Mouse (Mus musculus) kidney, adult 2 months (tissue): ENCODE results near the gene Cdiptos. TPM values are rescaled to one million over a fixed set of nuclear protein-coding genes. Genes with fewer than 3 reads are reported as not detected.

Experiments
- DNase-seq: peaks from one replicate; pipeline ENCODE4 v3.0.0; 2021
- H3K27ac ChIP-seq: fragments of 200-500 bp; 2 replicates; pipeline ENCODE4 v1.5.1; 2012; ENCODE audit warnings: low read depth, low read length, control low read depth, inconsistent platforms; ENCODE audit not compliant: insufficient read depth
- H3K27me3 ChIP-seq: fragments of 200-500 bp; replicated peaks from 2 replicates; pipeline ENCODE4 v1.6.1; 2012; ENCODE audit warnings: mild to moderate bottlenecking, moderate library complexity, low read length, inconsistent platforms; ENCODE audit not compliant: control insufficient read depth, insufficient read depth
- H3K36me3 ChIP-seq: fragments of 200-500 bp; 2 replicates; pipeline ENCODE4 v1.6.1; 2012; ENCODE audit warnings: mild to moderate bottlenecking, moderate library complexity, low read length, inconsistent platforms; ENCODE audit not compliant: control insufficient read depth, insufficient read depth
- H3K4me1 ChIP-seq: fragments of 200-500 bp; 2 replicates; pipeline ENCODE4 v1.6.1; 2011; ENCODE audit warnings: low read length; ENCODE audit not compliant: control insufficient read depth, insufficient read depth
- H3K4me3 ChIP-seq: fragments of 200-500 bp; 2 replicates; pipeline ENCODE4 v1.5.1; 2011; ENCODE audit warnings: mild to moderate bottlenecking, low read depth, low read length, control low read depth; ENCODE audit not compliant: insufficient read depth
- CTCF ChIP-seq: fragments of 200-500 bp; conservative IDR thresholded peaks from 2 replicates; pipeline ENCODE4 v1.5.1; 2011; ENCODE audit warnings: low read depth, mild to moderate bottlenecking, control low read depth, low read length, moderate library complexity, mixed read lengths; ENCODE audit not compliant: insufficient read depth, insufficient read length
- POLR2A ChIP-seq: fragments of 200-500 bp; IDR thresholded peaks from one replicate; pipeline ENCODE4 v1.6.1; 2011; ENCODE audit warnings: low read depth, low read length, control low read depth
- WGBS: fragments of 180-500 bp; shearing (Covaris S2); methylation state at CpG from one replicate; pipeline ENCODE4 v1.1.7; 2018; 5-methylcytosine and 5-hydroxymethylcytosine counted together
- polyA plus RNA-seq: library from polyadenylated mRNA; depleted of rRNA; stranded (reverse); fragments of >200 nt; gene quantifications from 2 replicates; pipeline ENCODE4 v1.2.3, GENCODE M21; 2012

The Cdiptos gene
- polyA plus RNA-seq, 1 experiment: 0.74 TPM

DNA sequence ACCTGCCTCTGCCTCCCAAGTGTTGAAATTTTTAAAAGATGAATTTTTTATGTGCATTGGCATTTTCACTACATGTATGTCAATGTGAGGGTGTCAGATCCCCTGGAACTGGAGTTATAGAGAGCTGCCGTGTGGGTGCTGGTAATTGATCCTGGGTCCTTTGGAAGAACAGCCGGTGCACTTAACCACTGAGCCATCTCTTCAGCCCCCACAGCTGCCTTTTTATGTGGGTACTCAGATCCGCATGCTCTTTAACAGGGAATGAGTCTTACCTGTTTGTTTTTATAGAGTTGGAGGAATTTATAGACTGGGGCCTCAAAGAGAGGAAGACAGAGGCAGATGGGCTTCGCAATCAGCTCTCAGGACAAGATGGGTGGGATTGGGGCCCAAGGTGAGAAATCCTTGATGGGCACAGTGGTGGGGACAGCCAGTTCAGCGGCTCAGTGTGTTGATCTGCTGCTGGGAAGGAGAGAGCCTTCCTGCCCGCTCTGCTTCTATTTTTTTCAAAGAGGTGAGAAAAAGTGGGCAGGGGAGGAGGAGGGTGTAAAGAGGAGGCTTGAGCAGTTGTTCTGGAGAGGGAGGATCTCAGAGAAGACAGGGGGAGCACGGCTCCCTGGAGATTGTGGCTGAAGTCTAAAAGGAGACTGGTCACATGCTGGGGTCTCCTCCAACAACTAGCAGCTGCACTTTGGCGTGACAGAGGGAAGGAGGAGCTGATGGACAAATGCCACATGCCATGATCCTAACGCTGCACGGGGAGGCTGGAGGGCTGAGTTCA lies 9.0 kb upstream of the Cdiptos start:
- no peaks in the 10 kb centered on the region; the same call in 1 of the 2 replicates for H3K4me1 ChIP-seq
- no peak for TF ChIP-seq CTCF
- no peak for TF ChIP-seq POLR2A
- WGBS: 56% methylated on average over 10 of the region's 10 CpGs
- H3K36me3 ChIP-seq: no peaks in the 10 kb centered on the region; the same call in none of the 2 replicates
- no peak overlapping the region for H3K27ac ChIP-seq
- no peak for DNase-seq
- no peak overlapping the region for H3K4me3 ChIP-seq
- H3K27me3 ChIP-seq: no peaks in the 10 kb centered on the region

DNA sequence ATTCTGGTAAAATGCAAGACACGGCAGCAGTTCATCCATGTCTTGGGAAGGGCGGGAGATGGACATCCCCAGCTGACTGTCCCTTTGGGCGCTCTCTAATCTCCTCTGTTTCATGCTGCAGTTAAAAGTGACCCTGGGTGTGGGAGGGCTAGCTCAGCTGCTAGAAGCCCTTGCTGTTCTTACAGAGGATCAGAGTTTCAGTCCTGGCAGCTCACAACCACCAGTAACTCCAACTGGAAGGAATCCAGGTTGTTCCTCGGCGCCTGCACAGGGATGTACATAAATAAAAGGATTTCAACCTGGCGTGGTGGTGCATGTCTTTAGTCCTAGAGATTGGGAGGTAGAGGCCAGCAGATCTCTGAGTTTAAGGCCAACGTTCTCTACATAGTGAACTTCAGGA lies 7.2 kb upstream of the Cdiptos start:
- TF ChIP-seq CTCF (no peak), POLR2A (no peak)
- 75% methylated on average over 7 of the region's 7 CpGs for WGBS
- Histone ChIP-seq H3K36me3 (no peaks in the 10 kb centered on the region; the same call in none of the 2 replicates), H3K27ac (no peak overlapping the region), H3K4me3 (no peak overlapping the region), H3K27me3 (no peaks in the 10 kb centered on the region), H3K4me1 (no peaks in the 10 kb centered on the region; the same call in 1 of the 2 replicates)
- no peak for DNase-seq

DNA sequence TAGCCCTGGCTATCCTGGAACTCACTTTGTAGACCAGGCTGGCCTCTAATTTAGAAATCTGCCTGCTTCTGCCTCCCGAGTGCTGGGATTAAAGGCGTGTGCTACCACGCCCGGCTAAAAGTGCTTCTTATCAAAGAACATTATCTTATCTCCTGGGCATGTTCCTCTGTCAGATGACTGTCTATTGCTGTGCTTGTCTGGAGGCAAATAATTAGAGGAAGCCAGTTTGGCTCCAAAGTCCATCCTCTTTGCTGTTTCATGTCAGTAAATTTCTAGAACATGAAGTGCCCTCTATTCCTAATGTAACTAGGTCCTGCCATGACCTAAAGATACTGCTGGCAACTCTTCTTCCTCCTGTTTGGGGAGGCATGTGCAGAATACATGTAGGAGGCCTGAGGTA lies 6.2 kb upstream of the Cdiptos start:
- DNase-seq: no peak
- no peaks in the 10 kb centered on the region for H3K27me3 ChIP-seq
- H3K4me3 ChIP-seq: no peak overlapping the region
- no peak for TF ChIP-seq POLR2A
- TF ChIP-seq CTCF: no peak
- 82% methylated on average over 4 of the region's 4 CpGs for WGBS
- no peaks in the 10 kb centered on the region; the same call in none of the 2 replicates for H3K36me3 ChIP-seq
- peaks cover 3% of the 10 kb centered on the region for H3K4me1 ChIP-seq
- no peak overlapping the region for H3K27ac ChIP-seq

DNA sequence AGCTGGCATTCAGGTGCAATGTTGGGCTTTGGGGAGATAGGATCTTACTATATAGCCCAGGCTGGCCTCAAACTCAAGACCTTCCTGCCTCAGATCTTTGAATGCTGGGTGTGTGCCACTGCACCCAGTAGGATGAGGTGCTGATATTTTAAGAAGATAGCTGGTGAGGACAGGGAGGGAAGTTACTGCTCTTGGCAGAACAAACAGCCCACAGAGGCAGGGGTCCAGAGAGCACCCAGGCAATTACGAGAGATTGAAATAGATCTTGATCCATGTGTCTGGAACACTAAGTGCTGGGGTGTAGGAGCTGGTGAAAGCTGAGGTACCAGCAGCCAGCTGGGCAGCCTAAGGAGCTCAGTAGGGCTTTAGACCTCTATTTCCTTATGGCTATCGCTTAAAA lies 5.7 kb upstream of the Cdiptos start:
- no peak for TF ChIP-seq CTCF
- no peak for TF ChIP-seq POLR2A
- Histone ChIP-seq H3K36me3 (no peaks in the 10 kb centered on the region; the same call in none of the 2 replicates), H3K27ac (no peak overlapping the region), H3K4me1 (peaks cover 4% of the 10 kb centered on the region), H3K27me3 (no peaks in the 10 kb centered on the region), H3K4me3 (no peak overlapping the region)
- no peak for DNase-seq
- WGBS: 83% methylated on average over 2 of the region's 2 CpGs

DNA sequence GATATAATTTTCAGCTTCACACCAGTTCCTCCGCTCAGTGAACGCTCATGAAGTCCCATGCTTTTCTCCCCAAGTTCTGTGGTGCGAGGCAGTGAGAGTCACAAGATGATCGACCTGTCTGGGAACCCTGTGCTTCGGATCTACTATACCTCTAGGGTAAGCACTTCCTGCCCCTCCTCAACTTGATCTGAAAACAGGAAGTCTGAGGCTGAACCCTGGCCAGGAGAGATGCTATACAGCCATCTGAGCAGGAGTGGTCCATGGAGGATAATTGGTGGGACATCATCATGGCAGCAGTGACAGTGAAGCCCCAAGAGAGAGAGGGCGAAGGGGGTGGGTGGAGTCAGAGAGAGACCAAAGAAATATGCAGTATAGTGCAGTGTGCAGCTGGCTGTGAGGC lies 2.9 kb upstream of the Cdiptos start:
- H3K36me3 ChIP-seq: no peaks in the 10 kb centered on the region; the same call in none of the 2 replicates
- H3K27ac ChIP-seq: no peak overlapping the region
- WGBS: 85% methylated on average over 6 of the region's 6 CpGs
- no peak for TF ChIP-seq POLR2A
- TF ChIP-seq CTCF: no peak
- no peaks in the 10 kb centered on the region for H3K27me3 ChIP-seq
- no peak overlapping the region for H3K4me3 ChIP-seq
- peaks cover 4% of the 10 kb centered on the region for H3K4me1 ChIP-seq
- DNase-seq: no peak

DNA sequence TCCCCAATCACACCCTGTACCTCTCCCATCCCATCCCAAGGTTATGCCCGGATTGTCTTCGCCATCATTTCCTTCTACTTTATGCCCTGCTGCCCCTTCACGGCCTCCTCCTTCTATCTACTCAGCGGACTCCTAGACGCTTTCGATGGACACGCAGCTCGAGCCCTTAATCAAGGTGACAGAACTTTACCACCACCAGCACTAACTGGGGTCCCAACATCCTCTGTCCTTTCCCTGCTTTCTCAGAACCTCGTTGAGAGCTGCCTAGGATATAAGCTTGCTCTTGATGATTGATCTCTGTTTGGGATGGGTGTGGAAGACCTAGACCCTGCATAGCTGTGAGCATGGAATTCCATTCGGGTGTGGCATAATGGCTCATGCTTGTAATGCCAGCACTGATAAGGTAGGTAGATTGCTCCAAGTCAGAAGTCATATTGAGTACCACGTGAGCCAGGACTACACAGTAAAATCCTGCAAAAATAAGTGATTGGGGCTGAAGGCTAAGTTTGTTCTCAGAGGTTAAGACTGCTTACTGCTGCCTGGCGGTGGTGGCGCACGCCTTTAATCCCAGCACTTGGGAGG lies 1.1 kb upstream of the Cdiptos start:
- TF ChIP-seq CTCF (no peak), POLR2A (no peak)
- peak overlapping the region; percentile 58 for H3K27ac ChIP-seq
- H3K4me3 ChIP-seq: peak overlapping the region; percentile 88
- 23% methylated on average over 14 of the region's 14 CpGs for WGBS
- peak; percentile 10 for DNase-seq
- peaks cover 4% of the 10 kb centered on the region for H3K4me1 ChIP-seq
- H3K27me3 ChIP-seq: no peaks in the 10 kb centered on the region
- H3K36me3 ChIP-seq: no peaks in the 10 kb centered on the region; the same call in none of the 2 replicates

DNA sequence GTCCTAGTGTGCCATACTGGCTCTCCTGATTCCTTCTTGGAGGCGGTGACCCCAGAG lies 177 bp downstream of the Cdiptos start, which contains the start of gene Cdipt:
TSS of gene Cdipt (plus strand) at position 22 of the 57 bp plus-strand sequence.
- H3K36me3 ChIP-seq: no peaks in the 10 kb centered on the region; the same call in none of the 2 replicates
- peak within 1 kb of the TSS; percentile 88 for H3K4me3 ChIP-seq
- H3K27me3 ChIP-seq: no peaks in the 10 kb centered on the region
- peak within 1 kb of the TSS; percentile 100 for H3K27ac ChIP-seq
- TF ChIP-seq CTCF (no peak), POLR2A (no peak)
- peaks cover 4% of the 10 kb centered on the region for H3K4me1 ChIP-seq
- 0% methylated on average over 1 of the region's 1 CpGs for WGBS
- no peak for DNase-seq
